Mouse (Mus musculus): ENCODE data around the gene Csl. TPM values are rescaled to one million over a fixed set of nuclear protein-coding genes. Genes with fewer than 3 reads are reported as not detected.

The Csl gene
- total RNA-seq (2021), result under 1 TPM; 0.48 to 0.74 TPM

- intact Hi-C loops (cut with DNase I), result no loop called here
- no peak for DNase-seq (ENCODE audit: low spot score in 2 of 2)
These were observed at the start of gene Csl for GRCm38 (mm10) chr10:99759558-99759957. Gene Csl (minus strand): TSS chr10:99759658.

- no peak for DNase-seq (ENCODE audit: low spot score in 2 of 2)
- intact Hi-C loops (cut with DNase I), result no loop called here
These were observed 30.0 kb upstream of the Csl start for GRCm38 (mm10) chr10:99789418-99789817.

GRCm38 (mm10) chr10:99774228-99775120, 15.0 kb upstream of the Csl start:
- intact Hi-C loops (cut with DNase I), result no loop called here
- DNase-seq (ENCODE audit: low spot score in 2 of 2), result no peak

DNA sequence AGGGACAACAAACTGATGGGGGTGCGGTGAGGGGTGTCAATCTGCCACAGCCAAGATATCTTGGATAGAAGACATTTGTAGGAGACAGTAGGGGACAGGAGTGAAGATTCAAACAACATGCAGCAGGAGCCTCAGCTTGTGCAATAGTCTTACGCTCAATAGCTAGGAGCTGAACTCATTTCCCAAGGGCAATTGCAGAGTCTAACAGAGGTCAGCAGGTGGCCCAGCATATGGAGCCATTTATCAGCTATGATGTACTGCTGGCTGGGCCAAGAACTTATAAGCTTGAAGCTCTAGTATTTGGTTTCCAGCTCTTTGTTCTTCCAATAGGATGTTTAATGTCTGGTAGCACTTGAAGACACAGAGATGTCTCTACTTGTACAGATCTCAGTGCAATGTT, 9.3 kb downstream of the Csl start:
- no peak for DNase-seq (ENCODE audit: low spot score in 2 of 2)
- intact Hi-C loops (cut with DNase I), result no loop called here

GRCm38 (mm10) chr10:99748668-99749260, 10.7 kb downstream of the Csl start:
- intact Hi-C loops (cut with DNase I), result no loop called here

GRCm38 (mm10) chr10:99748009-99748408, 11.4 kb downstream of the Csl start:
- DNase-seq (ENCODE audit: low spot score in 2 of 2), result no peak
- intact Hi-C loops (cut with DNase I), result no loop called here

More at GRCm38 (mm10) chr10:99748668-99749260, 10.7 kb downstream of the Csl start:
- DNase-seq (ENCODE audit: low spot score in 2 of 2), result no peak

- intact Hi-C loops (cut with DNase I), result no loop called here
- no peak for DNase-seq (ENCODE audit: low spot score in 2 of 2)
These were observed 17.7 kb downstream of the Csl start for GRCm38 (mm10) chr10:99741609-99742280.

DNA sequence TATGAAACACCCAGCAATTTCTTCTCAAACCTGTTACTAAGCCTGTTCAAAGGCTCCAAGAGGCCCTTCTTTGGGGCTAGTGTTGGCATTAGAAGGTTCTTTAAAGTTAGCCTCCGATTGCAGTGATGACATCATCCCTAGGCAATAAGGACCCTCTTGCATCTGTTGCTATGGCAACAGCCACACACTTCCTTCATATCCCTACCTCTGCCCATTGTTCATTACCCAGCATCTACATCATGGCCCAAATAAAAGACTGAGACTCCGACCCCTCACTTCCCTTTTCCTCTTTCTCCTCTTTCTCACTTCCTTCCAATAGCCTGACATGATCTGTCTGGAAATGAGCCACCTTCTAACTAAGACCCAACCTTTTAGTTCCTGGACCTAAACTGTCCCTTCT, 46.3 kb downstream of the Csl start:
- DNase-seq (ENCODE audit: low spot score in 2 of 2), result no peak
- intact Hi-C loops (cut with DNase I), result no loop called here

- intact Hi-C loops (cut with DNase I), result no loop called here
- DNase-seq (ENCODE audit: low spot score in 2 of 2), result no peak
These were observed 47.9 kb downstream of the Csl start for GRCm38 (mm10) chr10:99711567-99711966.
